Mouse (Mus musculus) ES-Bruce4 (cell line): ENCODE results near the gene Trmt1.

Source experiments
- CTCF ChIP-seq: IDR thresholded peaks from one replicate; pipeline ENCODE4 v1.8.1; 2011; ENCODE audit warnings: low read depth, low read length
- EP300 ChIP-seq: IDR thresholded peaks from 2 replicates; pipeline ENCODE4 v1.6.1; 2011; ENCODE audit warnings: low read depth, low read length; ENCODE audit not compliant: insufficient read depth
- POLR2A ChIP-seq: IDR thresholded peaks from one replicate; pipeline ENCODE4 v1.8.1; 2011; ENCODE audit warnings: low read length; ENCODE audit not compliant: insufficient read depth

DNA sequence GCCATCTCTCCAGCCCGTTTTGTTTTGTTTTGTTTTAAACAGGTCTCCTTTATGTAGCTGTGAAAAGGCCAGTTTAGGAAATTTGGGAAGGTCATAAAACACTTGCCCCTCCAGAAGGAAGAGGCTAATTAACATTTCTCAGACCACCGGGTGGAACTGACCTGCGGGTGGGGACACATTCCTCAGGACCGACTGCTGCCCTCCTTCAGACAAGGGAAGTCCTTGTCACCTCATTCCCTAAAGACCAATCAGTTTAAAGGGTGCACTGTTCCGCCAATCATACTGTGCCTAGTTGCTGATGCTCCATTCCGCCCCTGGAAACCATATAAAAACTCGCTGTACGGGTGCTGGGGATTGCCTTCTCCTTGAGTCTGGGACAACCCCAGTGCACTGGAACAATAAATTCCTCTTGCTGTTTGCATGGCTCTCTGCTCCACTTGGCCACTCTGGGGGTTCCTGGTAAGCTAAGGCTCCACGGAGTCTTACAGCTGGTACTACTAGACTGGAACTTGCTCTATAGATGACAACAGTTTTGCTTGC, 32.9 kb upstream of the Trmt1 start:
- TF ChIP-seq POLR2A (peak; percentile 97), CTCF (no peak), EP300 (peak; percentile 90)
